Mouse (Mus musculus) lung, postnatal 0 days (tissue): Measurements from ENCODE around the gene Ptprq.

Source experiments
- CTCF ChIP-seq: IDR thresholded peaks from 2 replicates; pipeline ENCODE4 v1.5.1; 2016; ENCODE audit warnings: antibody characterized with exemption, mild to moderate bottlenecking
- EP300 ChIP-seq: IDR thresholded peaks from 2 replicates; pipeline ENCODE4 v1.6.1; 2016; ENCODE audit warnings: antibody characterized with exemption, mild to moderate bottlenecking, control low read depth

GRCm38 (mm10) chr10:107751944-107752343 is 32.1 kb upstream of the Ptprq start:
- TF ChIP-seq CTCF (no peak), EP300 (no peak)
